Mouse (Mus musculus) MEL (cell line): ENCODE data around the gene Pkd1l2.

Experiments used
- NRF1 ChIP-seq: IDR thresholded peaks from 2 replicates; pipeline ENCODE4 v1.6.1; 2014; ENCODE audit warnings: low read depth, mild to moderate bottlenecking, inconsistent platforms, low read length, improper control_type of control experiment, moderate library complexity; ENCODE audit not compliant: poor library complexity, insufficient read depth, severe bottlenecking
- RCOR1 ChIP-seq: IDR thresholded peaks from 2 replicates; pipeline ENCODE4 v1.6.1; 2012; ENCODE audit warnings: low read depth, mild to moderate bottlenecking, inconsistent platforms, low read length, improper control_type of control experiment
- SIN3A ChIP-seq: IDR thresholded peaks from 2 replicates; pipeline ENCODE4 v1.6.1; 2012; ENCODE audit warnings: low read length, improper control_type of control experiment, inconsistent platforms

DNA sequence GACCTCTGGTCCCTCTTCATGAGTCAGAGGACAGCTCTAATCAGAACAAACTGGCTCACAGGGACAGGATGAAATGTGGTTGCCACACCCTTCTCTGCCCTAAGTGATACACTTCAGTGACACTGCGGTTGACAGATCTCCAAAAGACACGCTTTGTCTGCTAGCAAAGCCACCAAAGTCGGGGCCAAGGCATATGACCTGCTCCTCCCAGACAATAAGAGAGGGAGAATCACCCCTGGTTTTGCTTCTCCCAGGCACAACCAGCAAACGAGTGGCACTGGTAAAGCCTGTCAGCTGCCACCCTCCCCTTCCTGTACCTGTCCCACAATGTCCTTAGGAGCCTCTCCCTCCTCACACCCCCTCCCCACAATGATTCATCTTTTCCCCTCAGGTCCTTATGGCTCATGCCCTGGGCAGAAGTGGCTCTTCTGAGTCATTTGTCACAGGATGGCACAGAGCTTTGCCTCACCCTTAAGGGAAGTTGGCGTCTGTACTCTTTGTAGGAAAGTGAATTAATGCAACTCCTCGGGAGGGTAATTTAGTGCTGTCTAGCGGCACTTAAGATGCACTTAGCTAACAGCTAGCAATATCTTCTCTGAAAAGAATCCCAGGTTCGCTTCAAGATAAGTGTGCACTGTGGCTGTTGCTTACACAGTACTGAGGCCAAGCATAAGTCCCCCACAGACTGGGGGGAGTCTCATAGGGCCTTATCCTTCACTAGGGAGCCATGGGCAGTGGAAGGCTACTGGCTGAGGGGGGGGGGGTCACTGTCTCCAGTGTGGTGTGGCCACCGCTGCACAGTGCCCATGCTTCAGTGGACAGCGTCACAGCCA lies 7.7 kb downstream of the Pkd1l2 start:
- TF ChIP-seq RCOR1 (peak; percentile 97), NRF1 (no peak), SIN3A (peak; percentile 80)
